Mouse (Mus musculus): ENCODE measurements around the gene Gm525. TPM values are rescaled to one million over a fixed set of nuclear protein-coding genes. Genes with fewer than 3 reads are reported as not detected.
A peak's percentile ranks its signal among the peaks of the same experiment; 100 is the strongest.
"Not testable (repeated sequence)": the region's sequence is repeated elsewhere in the genome, so short reads cannot be mapped to it uniquely, and the experiment has no call there.

Gm525 gene
- polyA plus RNA-seq, 1 experiment from 2014 or later, result 0.93 TPM

GRCm38 (mm10) chr11:89084601-89085000 is 11.0 kb downstream of the Gm525 start:
- no peak overlapping the region for H3K27ac ChIP-seq (ENCODE audit: low read depth, low read length)
- no peak overlapping the region for H3K4me3 ChIP-seq (ENCODE audit: low read depth, low read length)
- no peaks in the 10 kb centered on the region for H3K9me3 ChIP-seq (ENCODE audit: control insufficient read depth)
- H3K9ac ChIP-seq (ENCODE audit: low read depth, low read length), result no peak overlapping the region
- H3K27me3 ChIP-seq (replicated peaks; ENCODE audit: control insufficient read depth, insufficient read depth, low read length), result no peaks in the 10 kb centered on the region
- TF ChIP-seq CTCF (IDR thresholded peaks at IDR 0.05; ENCODE audit: low read depth), result peak; percentile 81
- 40% methylated on average over 7 of the region's 7 CpGs for WGBS
- H3K4me2 ChIP-seq (replicated peaks; ENCODE audit: low read depth), result no peak overlapping the region
- H3K36me3 ChIP-seq (ENCODE audit: control insufficient read depth, insufficient read depth), result no peaks in the 10 kb centered on the region
- ATAC-seq, result no peak
- no peaks in the 10 kb centered on the region for H3K4me1 ChIP-seq (replicated peaks; ENCODE audit: control insufficient read depth, insufficient read depth, low read length)

- WGBS, result 74% methylated on average over 10 of the region's 10 CpGs
These were observed 12.7 kb downstream of the Gm525 start for GRCm38 (mm10) chr11:89086208-89086809.

GRCm38 (mm10) chr11:89088754-89089153 is 15.1 kb downstream of the Gm525 start:
- H3K4me1 ChIP-seq (replicated peaks; ENCODE audit: control insufficient read depth, insufficient read depth, low read length), result no peaks in the 10 kb centered on the region
- no peak for ATAC-seq
- no peak overlapping the region for H3K9ac ChIP-seq (ENCODE audit: low read depth, low read length)
- H3K27ac ChIP-seq (ENCODE audit: low read depth, low read length), result no peak overlapping the region
- H3K36me3 ChIP-seq (ENCODE audit: control insufficient read depth, insufficient read depth), result no peaks in the 10 kb centered on the region
- 83% methylated on average over 4 of the region's 4 CpGs for WGBS
- no peak overlapping the region for H3K4me2 ChIP-seq (replicated peaks; ENCODE audit: low read depth)
- no peak overlapping the region for H3K4me3 ChIP-seq (ENCODE audit: low read depth, low read length)
- H3K9me3 ChIP-seq (ENCODE audit: control insufficient read depth), result no peaks in the 10 kb centered on the region
- no peaks in the 10 kb centered on the region for H3K27me3 ChIP-seq (replicated peaks; ENCODE audit: control insufficient read depth, insufficient read depth, low read length)
- TF ChIP-seq CTCF (IDR thresholded peaks at IDR 0.05; ENCODE audit: low read depth), result peak; percentile 54

More at GRCm38 (mm10) chr11:89086208-89086809, 12.7 kb downstream of the Gm525 start:
- Histone ChIP-seq H3K4me3 (ENCODE audit: low read depth, low read length) (no peak overlapping the region), H3K9ac (ENCODE audit: low read depth, low read length) (no peak overlapping the region), H3K27ac (ENCODE audit: low read depth, low read length) (no peak overlapping the region), H3K4me2 (replicated peaks; ENCODE audit: low read depth) (no peak overlapping the region), H3K4me1 (replicated peaks; ENCODE audit: control insufficient read depth, insufficient read depth, low read length) (no peaks in the 10 kb centered on the region), H3K9me3 (ENCODE audit: control insufficient read depth) (no peaks in the 10 kb centered on the region), H3K36me3 (ENCODE audit: control insufficient read depth, insufficient read depth) (no peaks in the 10 kb centered on the region), H3K27me3 (replicated peaks; ENCODE audit: control insufficient read depth, insufficient read depth, low read length) (no peaks in the 10 kb centered on the region)
- no peak for ATAC-seq
- no peak for TF ChIP-seq CTCF (IDR thresholded peaks at IDR 0.05; ENCODE audit: low read depth)

- H3K4me1 ChIP-seq (replicated peaks; ENCODE audit: control insufficient read depth, insufficient read depth, low read length); ATAC-seq; H3K9ac ChIP-seq (ENCODE audit: low read depth, low read length); H3K36me3 ChIP-seq (ENCODE audit: control insufficient read depth, insufficient read depth); H3K9me3 ChIP-seq (ENCODE audit: control insufficient read depth); H3K4me2 ChIP-seq (replicated peaks; ENCODE audit: low read depth); H3K27ac ChIP-seq (ENCODE audit: low read depth, low read length); H3K27me3 ChIP-seq (replicated peaks; ENCODE audit: control insufficient read depth, insufficient read depth, low read length); H3K4me3 ChIP-seq (ENCODE audit: low read depth, low read length): not testable (repeated sequence)
- 89% methylated on average over 6 of the region's 7 CpGs for WGBS
These were observed 16.7 kb downstream of the Gm525 start for GRCm38 (mm10) chr11:89090359-89090758.

GRCm38 (mm10) chr11:89092714-89093113 is 19.1 kb downstream of the Gm525 start:
- TF ChIP-seq CTCF (IDR thresholded peaks at IDR 0.05; ENCODE audit: low read depth), result no peak
- no peaks in the 10 kb centered on the region for H3K4me1 ChIP-seq (replicated peaks; ENCODE audit: control insufficient read depth, insufficient read depth, low read length)
- no peak overlapping the region for H3K9ac ChIP-seq (ENCODE audit: low read depth, low read length)
- H3K4me2 ChIP-seq (replicated peaks; ENCODE audit: low read depth), result no peak overlapping the region
- H3K4me3 ChIP-seq (ENCODE audit: low read depth, low read length), result no peak overlapping the region
- H3K9me3 ChIP-seq (ENCODE audit: control insufficient read depth), result no peaks in the 10 kb centered on the region
- no peak overlapping the region for H3K27ac ChIP-seq (ENCODE audit: low read depth, low read length)
- 55% methylated on average over 9 of the region's 9 CpGs for WGBS
- no peak for ATAC-seq
- no peaks in the 10 kb centered on the region for H3K36me3 ChIP-seq (ENCODE audit: control insufficient read depth, insufficient read depth)
- no peaks in the 10 kb centered on the region for H3K27me3 ChIP-seq (replicated peaks; ENCODE audit: control insufficient read depth, insufficient read depth, low read length)

- no peak overlapping the region for H3K9ac ChIP-seq (ENCODE audit: low read depth, low read length)
- H3K4me2 ChIP-seq (replicated peaks; ENCODE audit: low read depth), result no peak overlapping the region
- no peak overlapping the region for H3K4me3 ChIP-seq (ENCODE audit: low read depth, low read length)
- ATAC-seq, result no peak
- H3K9me3 ChIP-seq (ENCODE audit: control insufficient read depth), result no peaks in the 10 kb centered on the region
- 59% methylated on average over 3 of the region's 3 CpGs for WGBS
- H3K27me3 ChIP-seq (replicated peaks; ENCODE audit: control insufficient read depth, insufficient read depth, low read length), result no peaks in the 10 kb centered on the region
- H3K27ac ChIP-seq (ENCODE audit: low read depth, low read length), result no peak overlapping the region
- no peaks in the 10 kb centered on the region for H3K36me3 ChIP-seq (ENCODE audit: control insufficient read depth, insufficient read depth)
- no peak for TF ChIP-seq CTCF (IDR thresholded peaks at IDR 0.05; ENCODE audit: low read depth)
- H3K4me1 ChIP-seq (replicated peaks; ENCODE audit: control insufficient read depth, insufficient read depth, low read length), result no peaks in the 10 kb centered on the region
These were observed 21.7 kb downstream of the Gm525 start for GRCm38 (mm10) chr11:89095306-89095705.

- WGBS, result 92% methylated on average over 10 of the region's 10 CpGs
- not testable (repeated sequence) for H3K4me3 ChIP-seq (ENCODE audit: low read depth, low read length); H3K36me3 ChIP-seq (ENCODE audit: control insufficient read depth, insufficient read depth); H3K4me2 ChIP-seq (replicated peaks; ENCODE audit: low read depth); H3K27ac ChIP-seq (ENCODE audit: low read depth, low read length); H3K4me1 ChIP-seq (replicated peaks; ENCODE audit: control insufficient read depth, insufficient read depth, low read length); H3K27me3 ChIP-seq (replicated peaks; ENCODE audit: control insufficient read depth, insufficient read depth, low read length); ATAC-seq; H3K9me3 ChIP-seq (ENCODE audit: control insufficient read depth); H3K9ac ChIP-seq (ENCODE audit: low read depth, low read length)
These were observed 23.7 kb downstream of the Gm525 start for GRCm38 (mm10) chr11:89097292-89097691.
